Mouse (Mus musculus): ENCODE measurements around the gene Cd36. TPM values are rescaled to one million over a fixed set of nuclear protein-coding genes. Genes with fewer than 3 reads are reported as not detected.
A peak's percentile ranks its signal among the peaks of the same experiment; 100 is the strongest.

Gene Cd36
- polyA plus RNA-seq, 1 experiment from 2014 or later: 223 TPM

DNA sequence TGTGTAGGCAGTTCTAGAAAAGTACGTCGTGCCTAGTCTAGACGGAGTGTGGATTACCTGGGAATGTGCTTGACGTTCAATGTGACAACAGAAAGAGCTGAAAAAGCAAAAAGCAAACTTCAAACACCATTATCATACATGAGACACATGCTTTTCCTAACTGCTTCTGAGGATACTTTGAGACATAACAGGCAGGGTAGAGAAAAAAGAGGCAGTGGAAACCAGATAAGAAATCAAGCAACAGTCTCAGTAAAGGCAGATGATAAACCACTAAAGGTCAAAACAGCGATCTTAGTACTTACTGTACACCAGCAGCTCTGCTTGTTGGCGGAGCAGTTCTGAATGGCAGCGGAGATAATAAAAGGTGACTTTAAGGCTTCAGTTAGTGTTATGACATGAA lies 11.6 kb downstream of the Cd36 start:
- H3K27ac ChIP-seq (ENCODE audit: low read length): peak overlapping the region; percentile 61
- 0 out of 2 replicates have a peak overlapping the region, but pooled peaks have one; percentile 10 for H3K4me2 ChIP-seq (ENCODE audit: low read depth, low read length)
- ATAC-seq (replicated peaks; ENCODE audit: extremely low read depth, insufficient read depth, low FRiP score): no peak

DNA sequence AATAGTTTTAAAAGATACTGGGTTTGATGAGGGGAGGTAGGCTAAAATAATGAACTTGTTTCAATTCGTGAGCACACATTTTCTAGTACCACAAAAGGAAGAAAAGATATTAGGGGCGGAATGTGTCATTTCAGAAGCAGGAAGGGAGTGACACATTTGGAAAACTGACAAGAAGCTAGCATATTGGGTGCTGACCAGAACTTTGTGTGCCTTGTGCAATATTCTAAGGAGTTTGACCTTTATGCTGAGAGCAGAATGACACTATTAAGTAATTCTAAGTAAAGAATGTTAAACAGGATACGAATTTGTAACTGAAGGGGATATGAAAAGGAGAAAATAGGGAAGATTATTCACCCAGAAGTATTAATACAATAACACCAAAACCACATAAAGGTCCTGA lies 12.0 kb downstream of the Cd36 start:
- WGBS: 45% methylated on average over 3 of the region's 3 CpGs
- no peak for ATAC-seq (replicated peaks; ENCODE audit: extremely low read depth, insufficient read depth, low FRiP score)

More for the DNA sequence above, 11.6 kb downstream of the Cd36 start:
- 28% methylated on average over 7 of the region's 7 CpGs for WGBS
- Histone ChIP-seq H3K4me3 (ENCODE audit: low read length) (no peak overlapping the region), H3K36me3 (ENCODE audit: control insufficient read depth, insufficient read depth) (no peaks in the 10 kb centered on the region), H3K9me3 (replicated peaks; ENCODE audit: control insufficient read depth, low read length) (no peaks in the 10 kb centered on the region), H3K27me3 (ENCODE audit: control insufficient read depth, insufficient read depth, low read length) (no peaks in the 10 kb centered on the region), H3K9ac (ENCODE audit: low read length) (no peak overlapping the region), H3K4me1 (ENCODE audit: control insufficient read depth, insufficient read depth, low read length) (peaks cover 14% of the 10 kb centered on the region)

DNA sequence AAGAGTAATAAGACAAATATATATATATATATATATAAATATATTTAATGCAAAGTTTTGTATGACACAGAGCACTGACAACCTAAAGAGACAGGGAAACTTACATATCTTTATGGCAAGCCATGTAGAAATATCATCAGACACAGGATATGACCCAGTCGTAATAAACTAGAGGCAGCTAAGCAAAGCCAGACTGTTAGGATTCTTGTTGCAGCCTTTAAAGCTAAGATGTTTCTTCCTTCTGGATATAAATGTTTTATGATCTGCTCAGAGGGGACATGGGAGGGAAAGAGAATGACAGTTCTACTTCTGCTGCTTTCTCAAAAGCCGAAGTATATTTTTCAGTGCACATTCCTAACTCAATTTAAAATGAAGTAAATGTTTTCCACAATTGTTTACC lies 14.3 kb downstream of the Cd36 start:
- no peak for ATAC-seq (replicated peaks; ENCODE audit: extremely low read depth, insufficient read depth, low FRiP score)
- Histone ChIP-seq H3K4me1 (ENCODE audit: control insufficient read depth, insufficient read depth, low read length) (peaks cover 8% of the 10 kb centered on the region), H3K4me2 (ENCODE audit: low read depth, low read length) (no peak overlapping the region), H3K27ac (ENCODE audit: low read length) (no peak overlapping the region), H3K36me3 (ENCODE audit: control insufficient read depth, insufficient read depth) (no peaks in the 10 kb centered on the region), H3K4me3 (ENCODE audit: low read length) (no peak overlapping the region), H3K9ac (ENCODE audit: low read length) (no peak overlapping the region), H3K27me3 (ENCODE audit: control insufficient read depth, insufficient read depth, low read length) (no peaks in the 10 kb centered on the region), H3K9me3 (replicated peaks; ENCODE audit: control insufficient read depth, low read length) (no peaks in the 10 kb centered on the region)
- WGBS: 77% methylated on average over 2 of the region's 2 CpGs

More for the DNA sequence above, 12.0 kb downstream of the Cd36 start:
- Histone ChIP-seq H3K27me3 (ENCODE audit: control insufficient read depth, insufficient read depth, low read length) (no peaks in the 10 kb centered on the region), H3K36me3 (ENCODE audit: control insufficient read depth, insufficient read depth) (no peaks in the 10 kb centered on the region), H3K4me2 (ENCODE audit: low read depth, low read length) (no peak overlapping the region), H3K4me3 (ENCODE audit: low read length) (no peak overlapping the region), H3K9ac (ENCODE audit: low read length) (no peak overlapping the region), H3K4me1 (ENCODE audit: control insufficient read depth, insufficient read depth, low read length) (peaks cover 14% of the 10 kb centered on the region), H3K9me3 (replicated peaks; ENCODE audit: control insufficient read depth, low read length) (no peaks in the 10 kb centered on the region), H3K27ac (ENCODE audit: low read length) (peak overlapping the region; percentile 61)

DNA sequence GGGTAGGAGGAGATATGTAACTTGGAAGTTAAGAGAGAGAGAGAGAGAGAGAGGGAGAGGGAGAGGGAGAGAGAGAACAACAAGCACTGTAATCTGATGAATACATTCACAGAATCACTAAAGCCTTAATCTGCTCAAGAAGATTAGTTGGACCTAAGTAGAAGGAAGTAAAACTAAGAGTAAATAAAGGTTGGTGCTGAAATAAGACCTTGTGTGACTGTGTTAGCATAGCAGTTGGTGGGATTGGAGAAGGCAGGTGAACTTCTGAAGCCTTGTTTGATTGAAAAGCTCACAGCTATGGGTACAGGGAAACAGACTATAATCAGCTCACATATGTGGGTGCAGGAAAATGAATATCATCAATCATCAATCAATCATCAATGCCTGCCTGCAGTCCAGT lies 23.2 kb downstream of the Cd36 start:
- no peaks in the 10 kb centered on the region for H3K36me3 ChIP-seq (ENCODE audit: control insufficient read depth, insufficient read depth)
- no peak for ATAC-seq (replicated peaks; ENCODE audit: extremely low read depth, insufficient read depth, low FRiP score)
- no peaks in the 10 kb centered on the region for H3K27me3 ChIP-seq (ENCODE audit: control insufficient read depth, insufficient read depth, low read length)
- H3K9me3 ChIP-seq (replicated peaks; ENCODE audit: control insufficient read depth, low read length): no peaks in the 10 kb centered on the region; the same call in 1 of the 2 replicates
- no peaks in the 10 kb centered on the region for H3K4me1 ChIP-seq (ENCODE audit: control insufficient read depth, insufficient read depth, low read length)
- H3K27ac ChIP-seq (ENCODE audit: low read length): no peak overlapping the region
- no peak overlapping the region for H3K9ac ChIP-seq (ENCODE audit: low read length)
- H3K4me3 ChIP-seq (ENCODE audit: low read length): no peak overlapping the region
- no peak overlapping the region for H3K4me2 ChIP-seq (ENCODE audit: low read depth, low read length)

DNA sequence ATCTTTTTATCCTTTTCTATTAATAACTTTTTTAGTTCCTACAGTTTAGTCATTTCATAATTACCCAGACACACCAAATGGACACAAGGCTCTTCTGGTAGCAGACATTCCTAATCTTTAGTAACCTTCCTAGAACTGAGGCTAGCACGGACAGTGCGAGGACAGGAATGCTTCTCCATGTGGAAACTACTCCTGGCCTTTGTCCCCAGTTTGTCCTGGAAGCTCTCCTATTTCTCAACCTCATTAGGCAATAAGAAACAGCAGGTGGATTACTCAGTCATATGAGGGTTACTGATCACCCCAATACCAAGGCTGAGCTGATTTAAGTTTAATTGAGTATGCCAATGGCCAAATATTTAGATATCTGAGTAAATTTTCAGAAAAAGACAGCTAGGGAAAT lies 25.5 kb downstream of the Cd36 start:
- WGBS: 64% methylated on average over 2 of the region's 2 CpGs

DNA sequence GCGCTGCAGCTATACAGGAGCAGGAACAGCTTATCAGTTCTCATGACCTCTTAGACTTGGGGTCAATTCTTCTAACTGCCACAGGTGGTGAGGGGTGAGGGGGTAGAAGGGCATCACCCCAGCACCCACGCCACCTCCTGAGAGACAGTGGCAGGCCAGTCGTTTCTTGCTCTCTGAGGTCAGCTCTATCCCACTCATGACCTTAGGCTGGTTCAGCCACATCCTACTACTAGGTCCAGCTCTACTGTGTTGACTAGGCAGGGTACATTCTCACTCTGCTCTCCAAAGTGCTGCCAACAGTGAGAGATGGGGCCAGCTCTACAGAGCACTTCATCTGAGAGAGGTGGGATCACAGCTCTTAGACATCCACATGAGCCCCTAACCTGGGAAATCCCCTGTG lies 30.2 kb downstream of the Cd36 start:
- Histone ChIP-seq H3K9ac (ENCODE audit: low read length) (no peak overlapping the region), H3K27ac (ENCODE audit: low read length) (no peak overlapping the region), H3K27me3 (ENCODE audit: control insufficient read depth, insufficient read depth, low read length) (no peaks in the 10 kb centered on the region), H3K4me3 (ENCODE audit: low read length) (no peak overlapping the region), H3K9me3 (replicated peaks; ENCODE audit: control insufficient read depth, low read length) (no peaks in the 10 kb centered on the region), H3K4me2 (ENCODE audit: low read depth, low read length) (no peak overlapping the region), H3K4me1 (ENCODE audit: control insufficient read depth, insufficient read depth, low read length) (peaks cover 4% of the 10 kb centered on the region; the same call in 1 of the 2 replicates), H3K36me3 (ENCODE audit: control insufficient read depth, insufficient read depth) (no peaks in the 10 kb centered on the region)
- WGBS: 69% methylated on average over 3 of the region's 3 CpGs
- ATAC-seq (replicated peaks; ENCODE audit: extremely low read depth, insufficient read depth, low FRiP score): no peak

More for the DNA sequence above, 25.5 kb downstream of the Cd36 start:
- Histone ChIP-seq H3K27ac (ENCODE audit: low read length) (no peak overlapping the region), H3K4me3 (ENCODE audit: low read length) (no peak overlapping the region), H3K4me2 (ENCODE audit: low read depth, low read length) (no peak overlapping the region), H3K27me3 (ENCODE audit: control insufficient read depth, insufficient read depth, low read length) (no peaks in the 10 kb centered on the region), H3K9me3 (replicated peaks; ENCODE audit: control insufficient read depth, low read length) (no peaks in the 10 kb centered on the region; the same call in 1 of the 2 replicates), H3K9ac (ENCODE audit: low read length) (no peak overlapping the region), H3K4me1 (ENCODE audit: control insufficient read depth, insufficient read depth, low read length) (no peaks in the 10 kb centered on the region), H3K36me3 (ENCODE audit: control insufficient read depth, insufficient read depth) (no peaks in the 10 kb centered on the region)
- no peak for ATAC-seq (replicated peaks; ENCODE audit: extremely low read depth, insufficient read depth, low FRiP score)

DNA sequence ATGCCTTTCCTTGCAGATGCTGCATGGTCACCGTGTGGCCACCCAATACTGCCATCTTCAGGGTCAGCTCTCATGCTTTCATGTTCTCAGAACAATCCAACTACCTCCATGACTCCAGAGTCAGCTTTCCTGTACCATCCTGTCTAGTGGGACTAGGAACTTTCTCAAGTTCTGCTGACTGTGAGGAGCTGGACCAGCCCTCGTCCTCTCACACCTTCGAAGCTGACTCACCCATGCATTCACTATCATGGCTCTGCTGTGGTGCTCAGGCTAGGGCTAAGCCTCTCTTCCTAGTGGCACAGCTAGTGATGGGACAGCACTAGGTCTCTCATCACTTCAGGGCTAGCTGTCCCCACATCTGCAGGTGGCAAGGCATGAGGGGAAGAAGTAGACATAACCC lies 30.7 kb downstream of the Cd36 start:
- WGBS: 84% methylated on average over 3 of the region's 3 CpGs

DNA sequence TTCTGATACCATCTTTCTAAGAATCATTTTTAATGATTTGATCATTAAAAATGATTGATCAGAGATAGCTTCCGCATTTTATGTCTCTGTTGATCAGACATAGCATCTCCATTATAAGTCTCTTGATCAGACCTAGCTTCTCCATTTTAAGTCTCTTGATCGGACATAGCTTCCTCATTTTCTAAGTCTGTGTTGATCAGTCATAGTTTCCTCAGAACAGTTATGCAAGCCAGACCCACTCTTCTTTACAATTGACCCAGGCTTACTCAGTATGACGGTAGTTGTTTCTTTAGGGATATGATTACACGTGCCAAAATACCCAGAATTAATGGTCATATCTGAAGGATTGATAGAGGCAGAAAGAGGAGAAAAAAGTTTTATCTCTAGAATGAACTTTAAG lies 31.3 kb downstream of the Cd36 start:
- H3K4me2 ChIP-seq (ENCODE audit: low read depth, low read length): no peak overlapping the region
- H3K4me1 ChIP-seq (ENCODE audit: control insufficient read depth, insufficient read depth, low read length): peaks cover 4% of the 10 kb centered on the region; the same call in 1 of the 2 replicates
- no peak overlapping the region for H3K9ac ChIP-seq (ENCODE audit: low read length)
- H3K27me3 ChIP-seq (ENCODE audit: control insufficient read depth, insufficient read depth, low read length): no peaks in the 10 kb centered on the region
- no peak overlapping the region for H3K27ac ChIP-seq (ENCODE audit: low read length)
- H3K9me3 ChIP-seq (replicated peaks; ENCODE audit: control insufficient read depth, low read length): no peaks in the 10 kb centered on the region
- no peaks in the 10 kb centered on the region for H3K36me3 ChIP-seq (ENCODE audit: control insufficient read depth, insufficient read depth)
- 84% methylated on average over 4 of the region's 4 CpGs for WGBS
- H3K4me3 ChIP-seq (ENCODE audit: low read length): no peak overlapping the region
- ATAC-seq (replicated peaks; ENCODE audit: extremely low read depth, insufficient read depth, low FRiP score): no peak

More for the DNA sequence above, 30.7 kb downstream of the Cd36 start:
- no peak for ATAC-seq (replicated peaks; ENCODE audit: extremely low read depth, insufficient read depth, low FRiP score)
- Histone ChIP-seq H3K36me3 (ENCODE audit: control insufficient read depth, insufficient read depth) (no peaks in the 10 kb centered on the region), H3K4me3 (ENCODE audit: low read length) (no peak overlapping the region), H3K9ac (ENCODE audit: low read length) (no peak overlapping the region), H3K4me2 (ENCODE audit: low read depth, low read length) (no peak overlapping the region), H3K9me3 (replicated peaks; ENCODE audit: control insufficient read depth, low read length) (no peaks in the 10 kb centered on the region), H3K27ac (ENCODE audit: low read length) (no peak overlapping the region), H3K4me1 (ENCODE audit: control insufficient read depth, insufficient read depth, low read length) (peaks cover 4% of the 10 kb centered on the region; the same call in 1 of the 2 replicates), H3K27me3 (ENCODE audit: control insufficient read depth, insufficient read depth, low read length) (no peaks in the 10 kb centered on the region)

DNA sequence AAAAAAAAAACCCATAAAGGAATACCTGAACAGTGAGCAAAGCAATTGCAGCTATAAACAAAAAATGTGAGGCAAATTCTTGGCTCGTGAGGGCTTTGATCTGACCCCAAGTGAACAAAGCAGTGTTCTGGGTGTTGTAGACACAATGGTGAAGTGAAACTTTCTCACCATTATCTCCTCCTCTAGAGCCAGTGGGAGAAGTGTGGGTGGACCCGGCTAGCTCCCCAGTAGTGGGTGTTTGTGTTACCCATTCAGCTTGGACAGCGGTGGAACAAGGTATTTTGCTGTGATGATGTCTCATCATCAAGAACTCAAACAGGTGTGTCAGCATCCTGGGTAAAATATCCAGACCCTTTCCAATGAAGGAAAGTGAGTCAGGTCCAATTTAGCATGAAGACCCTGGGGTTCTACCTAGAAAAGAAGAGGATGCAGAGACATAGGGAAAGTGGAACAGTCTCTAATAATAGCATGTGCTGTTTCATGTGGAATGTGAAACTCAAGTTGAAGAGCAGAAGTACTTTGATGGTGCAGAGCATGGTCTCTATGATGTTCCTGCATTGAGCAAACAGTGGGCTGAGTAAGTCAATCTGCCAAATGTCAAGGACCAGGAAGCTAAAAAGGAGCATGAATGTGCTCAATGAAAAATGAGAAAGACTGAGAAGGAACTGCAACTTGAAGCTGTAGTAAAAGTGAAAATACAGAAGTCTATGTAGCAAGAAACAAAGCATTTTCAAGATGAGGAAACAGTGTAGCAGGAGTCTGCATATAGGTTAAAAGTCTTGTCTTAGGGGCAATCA lies 34.3 kb downstream of the Cd36 start:
- H3K27me3 ChIP-seq (ENCODE audit: control insufficient read depth, insufficient read depth, low read length): no peaks in the 10 kb centered on the region
- no peak overlapping the region for H3K4me3 ChIP-seq (ENCODE audit: low read length)
- H3K9me3 ChIP-seq (replicated peaks; ENCODE audit: control insufficient read depth, low read length): no peaks in the 10 kb centered on the region
- 78% methylated on average over 3 of the region's 3 CpGs for WGBS
- H3K4me2 ChIP-seq (ENCODE audit: low read depth, low read length): no peak overlapping the region
- H3K4me1 ChIP-seq (ENCODE audit: control insufficient read depth, insufficient read depth, low read length): peaks cover 4% of the 10 kb centered on the region; the same call in 1 of the 2 replicates
- no peak overlapping the region for H3K9ac ChIP-seq (ENCODE audit: low read length)
- no peaks in the 10 kb centered on the region for H3K36me3 ChIP-seq (ENCODE audit: control insufficient read depth, insufficient read depth)
- H3K27ac ChIP-seq (ENCODE audit: low read length): no peak overlapping the region
- no peak for ATAC-seq (replicated peaks; ENCODE audit: extremely low read depth, insufficient read depth, low FRiP score)
